Mouse (Mus musculus) heart, adult 2 months (tissue): Measurements from ENCODE around the gene Terb1. TPM values are rescaled to one million over a fixed set of nuclear protein-coding genes. Genes with fewer than 3 reads are reported as not detected.

Source experiments
- DNase-seq, 2 experiments: peaks; one replicate each; pipeline ENCODE4 v3.0.0; 2021
- H3K27ac ChIP-seq: fragments of 200-600 bp; 2 replicates; pipeline ENCODE4 v1.8.1; 2022
- H3K27me3 ChIP-seq: fragments of 200-500 bp; 2 replicates; pipeline ENCODE4 v1.6.1; 2012; ENCODE audit warnings: mild to moderate bottlenecking, low read length, inconsistent platforms, mixed read lengths; ENCODE audit not compliant: control insufficient read depth, insufficient read depth
- H3K36me3 ChIP-seq: fragments of 200-500 bp; 2 replicates; pipeline ENCODE4 v1.6.1; 2012; ENCODE audit warnings: low read length, inconsistent platforms; ENCODE audit not compliant: control insufficient read depth, insufficient read depth
- H3K4me1 ChIP-seq: fragments of 200-500 bp; 2 replicates; pipeline ENCODE4 v1.6.1; 2011; ENCODE audit warnings: low read length; ENCODE audit not compliant: control insufficient read depth, insufficient read depth
- H3K4me3 ChIP-seq: fragments of 200-600 bp; 2 replicates; pipeline ENCODE4 v1.8.1; 2022
- H3K79me2 ChIP-seq: fragments of 200-500 bp; replicated peaks from 2 replicates; pipeline ENCODE4 v1.6.1; 2012; ENCODE audit warnings: mild to moderate bottlenecking, inconsistent platforms, low read length, moderate library complexity, mixed read lengths; ENCODE audit not compliant: control insufficient read depth, insufficient read depth
- H3K9ac ChIP-seq: fragments of 200-500 bp; 2 replicates; pipeline ENCODE4 v1.6.1; 2012; ENCODE audit warnings: low read depth, mild to moderate bottlenecking, control low read depth, inconsistent platforms, low read length, mixed read lengths
- CTCF ChIP-seq: fragments of 200-600 bp; IDR thresholded peaks from 2 replicates; pipeline ENCODE4 v1.8.1; 2022; ENCODE audit warnings: antibody characterized with exemption, mild to moderate bottlenecking, moderate library complexity
- EP300 ChIP-seq: fragments of 200-500 bp; IDR thresholded peaks from 2 replicates; pipeline ENCODE4 v1.6.1; 2011; ENCODE audit warnings: low read depth, low read length, control low read depth; ENCODE audit not compliant: insufficient read depth
- POLR2A ChIP-seq: fragments of 200-500 bp; IDR thresholded peaks from 2 replicates; pipeline ENCODE4 v1.6.1; 2011; ENCODE audit warnings: mild to moderate bottlenecking, low read depth, low read length, control low read depth; ENCODE audit not compliant: insufficient read depth
- WGBS: fragments of 180-500 bp; shearing (Covaris S2); methylation state at CpG from one replicate; pipeline ENCODE4 v1.1.7; 2018; 5-methylcytosine and 5-hydroxymethylcytosine counted together
- intact Hi-C: fragments of 180-260 bp; cut with DNase I; formaldehyde crosslinking; loops from one replicate; pipeline ENCODE4 v1.15.1; 2025
- polyA plus RNA-seq: library from polyadenylated mRNA; depleted of rRNA; stranded (reverse); fragments of >200 nt; gene quantifications from 2 replicates; pipeline ENCODE4 v1.2.3, GENCODE M21; 2012
- total RNA-seq, 2 experiments: library from RNA; stranded (reverse); gene quantifications; 2 replicates each; pipeline ENCODE4 v1.2.3; 2021

The Terb1 gene
- total and polyA plus RNA-seq, 3 experiments, result not detected

- H3K27me3 ChIP-seq, result no peaks in the 10 kb centered on the region
- H3K36me3 ChIP-seq, result no peaks in the 10 kb centered on the region; the same call in 1 of the 2 replicates
- TF ChIP-seq CTCF (no peak), POLR2A (no peak), EP300 (no peak)
- no peak for DNase-seq
- H3K79me2 ChIP-seq, result no peaks in the 10 kb centered on the region
- 78% methylated on average over 3 of the region's 3 CpGs for WGBS
- H3K4me3 ChIP-seq, result no peak overlapping the region
- peaks cover 1% of the 10 kb centered on the region; the same call in 1 of the 2 replicates for H3K4me1 ChIP-seq
- H3K27ac ChIP-seq, result no peak overlapping the region
- intact Hi-C loops, result loop anchor here (5.0 kb wide), 1 partner anchor 163 kb away; no protein-coding TSS in a partner anchor
- H3K9ac ChIP-seq, result no peak overlapping the region
Observed at GRCm38 (mm10) chr8:104510134-104510533, 424 bp upstream of the Terb1 start.

GRCm38 (mm10) chr8:104479091-104479490 lies 30.6 kb downstream of the Terb1 start:
- DNase-seq, result no peak
- H3K27ac ChIP-seq, result no peak overlapping the region
- H3K27me3 ChIP-seq, result no peaks in the 10 kb centered on the region
- no peaks in the 10 kb centered on the region for H3K79me2 ChIP-seq
- TF ChIP-seq POLR2A (no peak), CTCF (no peak), EP300 (no peak)
- H3K9ac ChIP-seq, result no peak overlapping the region
- intact Hi-C loops, result no loop called here
- no peaks in the 10 kb centered on the region for H3K4me1 ChIP-seq
- no peaks in the 10 kb centered on the region for H3K36me3 ChIP-seq
- 67% methylated on average over 1 of the region's 1 CpGs for WGBS
- no peak overlapping the region for H3K4me3 ChIP-seq

GRCm38 (mm10) chr8:104472465-104472864 lies 37.2 kb downstream of the Terb1 start:
- Histone ChIP-seq H3K27ac (no peak overlapping the region), H3K4me1 (no peaks in the 10 kb centered on the region), H3K27me3 (no peaks in the 10 kb centered on the region), H3K4me3 (no peak overlapping the region), H3K9ac (no peak overlapping the region), H3K79me2 (no peaks in the 10 kb centered on the region), H3K36me3 (no peaks in the 10 kb centered on the region)
- intact Hi-C loops, result no loop called here
- DNase-seq, result no peak
- TF ChIP-seq POLR2A, result no peak
- TF ChIP-seq EP300, result no peak
- no peak for TF ChIP-seq CTCF
- WGBS, result 74% methylated on average over 3 of the region's 3 CpGs

GRCm38 (mm10) chr8:104467463-104467862 lies 42.2 kb downstream of the Terb1 start:
- H3K27me3 ChIP-seq, result no peaks in the 10 kb centered on the region
- H3K9ac ChIP-seq, result no peak overlapping the region
- no peak overlapping the region for H3K27ac ChIP-seq
- TF ChIP-seq EP300, result no peak
- TF ChIP-seq POLR2A, result no peak
- no peak for TF ChIP-seq CTCF
- intact Hi-C loops, result no loop called here
- H3K4me3 ChIP-seq, result no peak overlapping the region
- 72% methylated on average over 2 of the region's 2 CpGs for WGBS
- H3K79me2 ChIP-seq, result no peaks in the 10 kb centered on the region
- H3K4me1 ChIP-seq, result no peaks in the 10 kb centered on the region
- H3K36me3 ChIP-seq, result no peaks in the 10 kb centered on the region
- no peak for DNase-seq

- Histone ChIP-seq H3K36me3 (no peaks in the 10 kb centered on the region), H3K27me3 (no peaks in the 10 kb centered on the region), H3K27ac (no peak overlapping the region), H3K4me1 (no peaks in the 10 kb centered on the region), H3K9ac (no peak overlapping the region), H3K4me3 (no peak overlapping the region), H3K79me2 (no peaks in the 10 kb centered on the region)
- intact Hi-C loops, result no loop called here
- TF ChIP-seq EP300 (no peak), CTCF (no peak), POLR2A (no peak)
- no peak for DNase-seq
- 84% methylated on average over 3 of the region's 3 CpGs for WGBS
Observed at GRCm38 (mm10) chr8:104452177-104452576, 57.5 kb downstream of the Terb1 start.

- Histone ChIP-seq H3K27me3 (no peaks in the 10 kb centered on the region), H3K27ac (no peak overlapping the region), H3K4me3 (no peak overlapping the region), H3K4me1 (no peaks in the 10 kb centered on the region), H3K9ac (no peak overlapping the region), H3K36me3 (no peaks in the 10 kb centered on the region), H3K79me2 (no peaks in the 10 kb centered on the region)
- WGBS, result 38% methylated on average over 3 of the region's 3 CpGs
- intact Hi-C loops, result no loop called here
- TF ChIP-seq POLR2A (no peak), EP300 (no peak), CTCF (no peak)
- no peak for DNase-seq
Observed at GRCm38 (mm10) chr8:104448796-104449195, 60.9 kb downstream of the Terb1 start.
